Mouse (Mus musculus): Measurements from ENCODE around the gene Nrm.

Gene Nrm

DNA sequence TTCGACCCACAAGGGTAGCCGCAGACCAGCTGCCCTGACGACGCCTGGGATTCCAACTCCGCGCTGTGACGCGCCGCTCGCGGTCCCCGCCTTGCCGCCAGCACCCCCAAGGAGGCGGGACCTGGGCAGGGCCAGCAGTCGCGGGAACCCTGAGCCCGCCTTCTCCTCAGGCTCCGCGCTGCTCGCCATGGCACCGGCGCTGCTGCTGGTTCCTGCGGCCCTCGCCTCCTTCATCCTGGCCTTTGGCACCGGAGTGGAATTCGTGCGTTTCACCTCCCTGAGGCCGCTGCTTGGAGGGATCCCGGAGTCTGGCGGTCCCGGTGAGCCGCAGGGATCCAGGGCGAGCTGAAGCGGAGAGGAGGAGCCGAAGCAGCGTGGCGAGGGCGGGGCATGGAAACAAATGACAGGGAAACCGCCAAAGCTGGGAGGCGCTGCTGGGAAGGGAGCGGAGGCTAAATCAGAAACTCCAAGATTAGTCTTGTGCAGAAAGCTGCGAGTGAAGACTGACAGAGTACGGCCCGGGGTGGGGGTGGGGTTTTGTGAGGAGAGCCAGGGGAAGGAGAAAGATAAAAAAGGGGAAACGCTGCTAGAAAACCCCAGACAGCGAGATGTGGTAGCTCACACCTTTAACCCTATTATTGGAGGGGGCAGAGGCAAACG is at the start of gene Nrm:
Gene Nrm, plus strand, starts transcription at position 121 of the 660 bp plus-strand sequence.
- in situ Hi-C loops (cut with MboI, MseI), result loop anchor here (25.0 kb wide), 1 partner anchor 1674 kb away; the partner anchor contains the start of genes Psmb8, Psmb9 and Tap1

DNA sequence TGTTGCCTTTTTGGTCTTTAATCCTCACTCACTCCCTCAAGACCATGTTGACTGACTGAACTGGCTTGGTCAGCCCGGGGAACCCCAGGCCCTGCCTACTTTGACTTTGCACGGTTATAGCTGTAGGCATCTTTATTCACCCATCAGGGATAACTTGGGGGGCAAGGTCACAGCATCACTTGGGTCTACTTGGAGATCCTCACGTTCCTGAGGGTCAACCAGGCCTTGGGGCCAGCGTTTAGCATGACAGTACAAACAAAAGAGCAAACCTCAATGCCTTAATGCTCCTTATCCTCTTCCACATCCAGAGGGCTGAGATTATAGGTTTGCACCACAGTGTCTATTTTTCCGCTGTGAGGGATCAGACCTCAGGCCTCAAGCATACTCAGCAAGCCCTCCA is 48.8 kb upstream of the Nrm start:
- in situ Hi-C loops (cut with MboI, MseI), result no loop called here

DNA sequence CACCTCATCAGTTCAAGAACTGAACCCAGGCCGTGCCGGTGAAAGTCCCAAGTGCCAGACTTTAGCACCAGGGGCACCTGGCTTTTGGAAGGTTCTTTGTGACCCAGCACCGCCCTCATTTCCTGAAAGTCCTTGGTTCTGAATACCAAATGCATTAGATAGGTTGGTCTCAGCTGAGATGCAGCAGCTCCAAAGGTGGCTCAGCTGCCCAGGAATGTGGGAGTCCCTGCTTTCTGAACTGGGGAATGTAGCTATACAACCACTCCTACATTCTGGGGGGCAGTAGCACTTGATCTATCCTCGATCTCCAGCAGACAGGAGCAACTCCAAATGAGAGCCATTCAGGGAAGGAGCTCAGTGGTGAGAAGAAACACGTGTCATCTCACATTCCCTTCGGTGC is 48.4 kb upstream of the Nrm start:
- in situ Hi-C loops (cut with MboI, MseI), result no loop called here

DNA sequence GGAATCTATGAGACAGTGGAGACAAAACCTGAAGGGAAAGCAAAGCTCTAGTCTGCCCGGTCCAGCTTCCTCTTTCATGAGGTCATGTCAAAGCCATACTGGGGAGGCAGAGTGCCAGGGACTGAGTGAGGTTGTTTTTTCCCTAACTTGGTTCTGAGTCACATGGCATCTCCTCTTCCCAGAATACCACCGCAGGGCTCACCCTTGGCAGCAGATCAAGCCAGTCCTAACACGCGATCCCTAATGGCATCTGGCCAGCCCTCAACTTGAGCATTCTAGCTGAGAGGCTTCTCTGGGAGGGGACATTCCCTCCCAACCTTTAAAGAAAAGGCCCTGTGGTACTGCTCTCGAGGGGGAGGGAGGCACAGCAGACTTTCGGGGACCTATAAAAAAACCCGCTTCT is 47.9 kb upstream of the Nrm start:
- in situ Hi-C loops (cut with MboI, MseI), result no loop called here

DNA sequence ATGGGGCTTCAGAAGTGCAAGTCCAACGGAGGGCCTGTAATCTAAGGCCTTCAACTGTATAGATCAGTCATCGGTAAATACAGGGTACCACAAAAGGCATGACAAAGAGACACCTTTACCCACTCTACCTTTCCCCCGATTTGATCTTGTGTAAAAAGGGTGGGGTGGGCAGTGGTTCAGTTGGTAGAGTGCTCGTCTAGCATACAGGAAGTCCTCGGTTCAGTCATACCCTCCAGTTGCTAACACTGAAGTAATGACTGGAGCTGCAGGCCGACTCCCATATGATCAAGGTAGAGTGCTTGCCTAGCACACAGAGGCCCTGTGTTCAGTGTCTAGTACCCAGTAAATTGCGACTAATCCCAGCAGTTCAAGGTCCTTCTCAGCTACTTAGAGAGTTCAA is 47.5 kb upstream of the Nrm start:
- in situ Hi-C loops (cut with MboI, MseI), result no loop called here

DNA sequence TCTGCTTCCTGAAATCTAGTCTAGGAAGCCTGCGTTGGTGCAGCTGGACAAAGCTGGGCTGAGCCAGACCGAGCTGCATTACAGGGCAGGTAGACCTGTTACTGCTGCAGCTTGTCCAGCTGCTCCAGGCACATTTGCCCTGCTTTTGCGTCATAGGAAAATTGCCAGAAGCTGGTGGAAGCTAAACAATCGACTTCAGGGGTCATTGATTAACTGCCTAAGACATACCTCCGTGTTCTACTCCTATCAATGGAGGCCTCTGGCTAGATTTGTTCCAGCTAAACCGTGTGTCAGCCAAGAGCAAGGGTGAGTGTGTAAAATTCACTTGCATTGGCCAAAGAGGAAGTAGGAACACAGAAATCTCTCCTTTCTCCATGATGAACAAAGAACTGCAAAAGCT is 46.4 kb upstream of the Nrm start:
- in situ Hi-C loops (cut with MboI, MseI), result loop anchor here (5.0 kb wide), 1 partner anchor 77 kb away; no protein-coding TSS in a partner anchor

DNA sequence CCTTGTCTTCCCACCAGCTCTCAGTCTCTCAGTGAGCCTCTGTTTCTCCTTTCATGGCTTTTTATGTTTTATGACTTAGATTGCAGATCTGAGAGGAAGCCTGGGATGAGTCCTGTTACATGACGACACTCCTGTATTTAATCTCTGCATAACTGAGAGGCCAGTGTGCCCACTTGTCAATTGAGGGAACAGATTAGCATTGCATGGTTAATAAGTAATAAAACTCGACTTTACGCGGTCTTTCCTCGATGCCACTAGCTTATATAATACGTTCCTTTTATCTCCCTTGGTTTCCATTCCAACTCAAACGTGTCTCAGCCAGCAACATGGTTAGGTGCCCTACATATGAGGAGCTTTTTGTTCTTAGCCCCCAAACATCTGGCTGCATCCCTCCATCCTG is 45.3 kb upstream of the Nrm start:
- in situ Hi-C loops (cut with MboI, MseI), result loop anchor here (5.0 kb wide), 1 partner anchor 79 kb away; no protein-coding TSS in a partner anchor

DNA sequence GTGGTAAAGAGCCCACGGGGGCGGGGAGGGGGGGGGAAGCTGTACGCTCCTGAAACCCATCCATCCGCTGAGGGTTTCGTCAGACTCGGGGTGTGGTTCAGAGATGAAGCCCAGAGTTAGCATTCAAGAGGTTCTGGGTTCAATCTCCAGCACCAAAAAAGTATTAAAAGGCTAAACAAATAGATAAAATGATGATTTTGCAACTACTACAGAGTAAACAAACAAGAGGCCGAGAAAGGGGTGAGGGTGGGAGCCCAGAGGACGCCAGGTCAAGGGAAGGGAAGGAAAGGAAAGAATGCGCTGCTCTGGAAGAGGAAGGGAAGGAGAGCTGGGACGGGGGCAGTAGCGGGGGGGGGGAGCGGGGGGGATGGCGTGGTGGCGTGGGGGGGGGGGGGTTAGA is 44.4 kb upstream of the Nrm start:
- in situ Hi-C loops (cut with MboI, MseI), result loop anchor here (5.0 kb wide), 1 partner anchor 79 kb away; no protein-coding TSS in a partner anchor

DNA sequence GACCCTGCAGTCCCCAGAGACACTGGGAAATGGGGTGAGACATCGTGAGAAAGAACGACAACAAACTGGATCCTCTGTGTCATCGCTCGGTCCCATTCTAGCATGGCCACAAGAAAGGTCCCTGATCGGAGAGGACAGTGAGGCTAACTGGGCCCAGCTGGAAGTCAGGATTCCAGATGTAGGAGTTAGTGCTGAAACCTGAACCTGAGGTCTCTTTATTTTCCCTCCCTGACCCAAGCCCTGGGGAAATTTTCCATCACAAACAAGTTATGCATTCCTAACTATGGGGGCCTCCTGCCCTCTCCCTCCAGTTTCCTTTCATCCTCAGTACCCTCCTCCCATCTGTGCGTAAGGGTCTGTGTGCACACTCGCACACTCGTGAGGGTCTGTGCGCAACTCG is 43.9 kb upstream of the Nrm start:
- in situ Hi-C loops (cut with MboI, MseI), result loop anchor here (5.0 kb wide), 1 partner anchor 80 kb away; no protein-coding TSS in a partner anchor

DNA sequence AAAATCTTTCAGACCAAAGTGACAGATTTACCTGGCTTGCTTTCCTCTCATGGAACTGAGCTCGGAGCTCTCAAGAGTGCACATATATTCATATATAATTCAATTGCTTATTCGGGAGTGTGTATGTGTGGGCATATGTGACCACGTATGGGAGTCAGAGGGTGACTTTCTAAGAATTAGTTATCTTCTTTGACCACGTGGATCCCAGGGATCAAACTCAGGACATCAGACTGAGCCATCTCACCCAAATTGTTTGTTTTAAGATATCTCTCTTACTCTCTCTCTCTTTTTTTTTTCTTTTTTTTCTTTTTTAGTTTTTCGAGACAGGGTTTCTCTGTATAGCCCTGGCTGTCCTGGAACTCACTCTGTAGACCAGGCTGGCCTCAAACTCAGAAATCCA is 41.0 kb upstream of the Nrm start:
- in situ Hi-C loops (cut with MboI, MseI), result no loop called here

DNA sequence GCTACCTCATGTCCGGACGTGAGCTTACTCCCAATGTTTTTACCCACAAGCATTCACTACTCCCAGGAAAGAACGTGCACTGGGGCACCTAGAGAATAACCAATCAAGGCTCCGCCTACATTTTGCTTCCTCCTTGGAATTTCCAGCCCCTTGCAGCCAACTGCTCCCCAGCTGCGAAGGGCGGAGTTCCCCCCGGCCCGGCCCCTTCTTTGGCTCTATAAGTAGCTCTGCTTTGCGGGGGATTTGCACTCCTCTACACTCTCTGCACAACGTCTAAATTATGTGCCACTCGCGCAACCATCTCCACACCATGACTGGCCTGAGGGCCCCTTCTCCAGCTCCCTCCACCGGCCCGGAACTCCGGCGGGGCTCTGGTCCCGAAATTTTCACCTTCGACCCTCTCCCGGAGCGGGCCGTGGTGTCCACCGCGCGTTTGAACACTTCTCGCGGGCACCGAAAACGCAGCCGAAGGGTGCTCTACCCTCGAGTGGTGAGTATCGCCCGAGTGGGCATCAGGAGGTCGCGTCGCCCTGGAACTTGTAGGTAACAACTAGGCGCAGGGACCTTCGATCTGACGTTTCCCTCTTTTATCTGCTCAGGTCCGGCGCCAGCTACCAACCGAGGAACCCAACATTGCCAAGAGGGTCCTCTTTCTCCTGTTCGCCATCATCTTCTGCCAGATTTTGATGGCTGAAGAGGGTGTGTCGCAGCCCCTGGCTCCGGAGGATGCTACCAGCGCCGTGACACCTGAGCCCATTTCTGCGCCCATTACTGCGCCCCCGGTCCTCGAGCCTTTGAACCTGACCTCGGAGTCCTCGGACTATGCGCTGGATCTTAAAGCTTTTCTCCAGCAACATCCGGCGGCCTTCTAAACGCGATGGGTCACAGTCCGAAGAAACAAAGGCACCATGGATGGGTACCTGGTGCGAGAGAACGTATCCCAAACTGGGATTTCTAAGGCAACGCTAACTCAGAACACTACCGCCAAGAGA is 39.4 kb upstream of the Nrm start, which contains the start of gene Ier3:
Gene Ier3, plus strand, starts transcription at position 246 of the 992 bp plus-strand sequence.
- in situ Hi-C loops (cut with MboI, MseI), result no loop called here

DNA sequence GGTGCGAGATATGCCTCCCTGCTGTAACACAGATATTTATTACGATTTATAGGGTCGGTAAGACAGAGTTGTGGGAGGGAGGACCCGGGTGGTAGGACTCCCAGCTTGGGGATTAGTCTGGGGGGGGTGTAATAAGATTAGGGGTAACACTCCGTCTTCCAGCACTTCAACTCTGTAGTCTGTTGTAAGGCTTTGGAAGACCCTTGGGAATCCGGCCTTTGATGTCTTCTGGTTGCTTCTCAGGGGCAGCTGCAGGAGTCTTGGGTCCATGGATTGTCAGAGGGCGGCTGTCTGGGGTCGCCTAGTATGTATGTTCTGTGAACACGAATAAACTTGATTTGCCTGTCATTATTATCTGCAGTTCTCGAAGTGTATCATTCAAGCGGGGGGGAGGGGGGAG is 38.6 kb upstream of the Nrm start:
- in situ Hi-C loops (cut with MboI, MseI), result no loop called here

DNA sequence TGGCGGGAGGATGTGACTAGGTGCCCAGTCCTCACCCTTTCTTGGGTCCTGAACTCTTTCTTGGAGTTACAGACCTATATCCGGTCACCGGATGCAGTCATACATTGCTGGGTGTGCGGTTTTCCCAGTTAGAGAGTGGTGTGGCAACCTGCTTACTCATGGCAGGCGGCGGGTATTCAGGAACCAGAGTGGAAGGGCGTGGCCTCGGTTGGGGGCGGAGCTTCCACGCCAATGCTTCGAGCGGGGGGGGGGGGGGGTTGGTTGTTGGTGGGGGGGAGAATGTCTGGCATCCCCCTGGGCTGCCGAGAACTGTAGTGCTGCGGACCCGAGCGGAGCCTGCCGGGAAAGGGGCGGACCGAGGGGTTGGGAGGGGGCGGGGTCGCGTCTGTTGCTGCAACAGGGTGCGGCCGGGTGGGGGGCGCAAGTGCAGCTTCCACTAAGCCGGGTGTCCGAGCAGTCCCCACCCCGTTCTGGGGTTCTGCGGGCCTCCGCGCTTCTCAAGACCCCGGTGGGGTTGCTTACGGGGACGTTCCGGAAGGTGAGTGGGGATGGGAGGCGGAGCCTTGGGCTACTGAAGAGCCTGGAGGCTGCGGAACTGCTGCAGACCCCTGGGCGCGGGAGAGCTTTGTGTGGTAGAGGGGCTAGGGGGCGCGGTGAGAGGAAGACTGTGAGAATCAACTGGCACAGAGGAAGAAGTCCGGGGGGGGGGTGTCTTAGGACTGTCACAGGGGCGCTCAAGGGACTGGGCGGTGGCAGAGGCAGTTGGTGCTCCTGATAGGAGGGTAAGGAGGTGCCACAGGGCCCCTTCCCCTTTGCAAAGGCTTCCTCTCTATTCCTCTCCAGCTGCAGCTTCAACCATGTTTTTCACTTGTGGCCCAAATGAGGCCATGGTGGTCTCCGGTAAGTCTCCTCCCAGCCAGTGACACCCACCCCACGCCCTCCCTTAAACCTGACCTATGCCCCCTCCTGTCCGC is 37.9 kb upstream of the Nrm start, which contains the start of gene Flot1:
Gene Flot1, plus strand, starts transcription at position 267 of the 974 bp plus-strand sequence.
- in situ Hi-C loops (cut with MboI, MseI), result no loop called here

DNA sequence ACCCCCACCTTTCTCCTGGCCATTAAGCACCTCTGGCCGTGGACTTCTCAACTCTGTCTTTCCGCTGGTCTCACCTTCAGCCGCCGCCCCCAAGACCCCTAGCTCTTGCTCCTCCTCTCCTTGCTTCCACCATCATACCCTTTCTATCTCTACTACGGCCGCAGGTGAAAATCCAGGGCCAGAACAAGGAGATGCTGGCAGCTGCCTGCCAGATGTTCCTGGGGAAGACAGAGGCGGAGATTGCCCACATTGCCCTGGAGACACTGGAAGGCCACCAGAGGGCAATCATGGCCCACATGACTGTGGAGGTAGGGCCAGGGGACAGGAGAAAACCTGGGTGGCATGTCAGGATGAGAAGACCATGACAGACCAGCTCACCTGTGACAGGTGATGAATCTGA is 36.7 kb upstream of the Nrm start:
- in situ Hi-C loops (cut with MboI, MseI), result no loop called here

DNA sequence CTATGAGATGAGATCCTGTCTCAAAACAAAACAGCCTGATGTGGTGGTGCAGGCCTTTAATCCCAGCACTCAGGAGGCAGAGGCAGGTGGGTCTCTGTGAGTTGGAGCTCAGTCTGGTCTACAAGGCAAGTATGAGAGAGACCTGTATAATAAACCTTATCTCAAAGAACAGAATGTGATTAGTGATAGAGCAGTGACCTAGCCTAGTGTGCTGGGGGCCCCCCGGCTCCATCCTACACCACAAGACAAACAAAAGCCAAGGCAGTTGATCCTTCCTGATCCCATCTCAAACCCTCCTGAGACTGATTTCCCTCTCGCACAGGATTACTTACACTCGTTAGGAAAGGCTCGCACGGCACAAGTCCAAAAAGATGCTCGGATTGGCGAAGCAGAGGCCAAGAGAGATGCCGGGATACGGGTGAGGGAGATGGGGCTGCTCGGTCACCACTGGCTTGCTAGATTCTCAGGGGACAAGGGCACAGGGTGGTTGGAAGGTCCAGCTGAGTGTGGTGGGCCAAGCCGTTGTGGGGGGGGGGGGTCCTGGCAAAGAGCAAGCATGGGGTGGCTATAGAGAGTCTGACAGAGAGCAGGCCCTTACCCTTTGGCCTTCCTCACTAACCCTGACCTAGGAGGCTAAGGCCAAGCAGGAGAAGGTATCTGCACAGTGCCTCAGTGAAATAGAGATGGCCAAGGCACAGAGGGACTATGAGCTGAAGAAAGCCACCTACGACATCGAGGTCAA is 35.8 kb upstream of the Nrm start:
- in situ Hi-C loops (cut with MboI, MseI), result loop anchor here (5.0 kb wide), 2 partner anchors 42 to 82 kb away; partner anchors contain the start of gene Ppp1r18

DNA sequence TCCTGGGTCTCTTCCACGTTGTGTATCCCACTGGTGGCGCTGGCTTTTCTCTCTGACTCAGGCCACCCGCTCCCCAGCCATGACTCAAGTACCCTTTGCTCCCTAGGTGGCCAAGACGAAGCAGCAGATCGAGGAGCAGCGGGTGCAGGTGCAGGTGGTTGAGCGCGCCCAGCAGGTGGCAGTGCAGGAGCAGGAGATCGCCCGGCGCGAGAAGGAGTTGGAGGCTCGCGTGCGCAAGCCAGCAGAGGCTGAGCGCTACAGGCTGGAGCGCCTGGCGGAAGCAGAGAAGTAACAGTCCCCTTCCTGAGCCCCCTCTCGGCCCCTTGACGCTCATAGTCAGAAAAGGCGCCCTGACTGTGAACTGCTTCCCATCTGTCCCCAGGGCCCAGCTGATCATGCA is 31.4 kb upstream of the Nrm start:
- in situ Hi-C loops (cut with MboI, MseI), result loop anchor here (5.0 kb wide), 2 partner anchors 38 to 78 kb away; partner anchors contain the start of gene Ppp1r18

DNA sequence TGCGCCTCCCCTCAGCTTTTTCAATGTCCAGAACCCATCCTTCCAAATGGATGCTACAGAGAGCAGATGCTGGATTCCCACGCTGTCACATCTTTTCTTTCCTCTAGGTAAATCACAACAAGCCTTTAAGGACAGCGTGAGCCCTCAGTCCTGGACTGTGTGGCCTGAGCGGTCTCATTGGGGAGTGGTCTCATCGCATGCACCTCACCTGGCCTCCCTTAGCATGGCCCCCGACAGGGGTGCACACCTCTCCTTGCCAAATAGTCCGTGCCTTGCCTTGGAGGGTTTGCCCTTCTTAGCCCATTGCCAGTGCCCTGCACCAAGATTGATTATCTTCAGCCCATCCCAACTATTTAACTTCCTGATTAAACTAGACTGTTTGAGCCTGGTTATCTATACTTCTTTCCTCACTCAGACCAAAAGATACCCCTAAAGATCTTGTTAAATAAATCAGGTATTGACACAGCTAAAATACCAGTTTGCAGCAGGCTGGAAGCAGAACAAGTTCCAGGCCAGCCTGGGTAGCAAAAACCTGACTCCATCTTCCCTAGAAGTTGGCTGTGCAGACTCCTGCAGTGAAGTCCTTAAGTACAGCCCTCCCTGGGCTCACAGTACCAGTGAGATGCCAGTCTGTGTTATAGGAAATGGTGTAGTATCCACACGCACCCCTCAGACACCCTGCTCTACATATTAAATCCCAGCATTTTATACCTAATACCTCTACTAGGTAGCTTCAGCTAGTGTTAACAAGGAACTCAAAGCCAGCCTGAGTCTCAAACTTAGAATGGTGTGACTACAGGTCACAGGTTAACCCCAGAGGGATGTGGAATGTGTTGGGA is 28.5 kb upstream of the Nrm start:
- in situ Hi-C loops (cut with MboI, MseI), result no loop called here

DNA sequence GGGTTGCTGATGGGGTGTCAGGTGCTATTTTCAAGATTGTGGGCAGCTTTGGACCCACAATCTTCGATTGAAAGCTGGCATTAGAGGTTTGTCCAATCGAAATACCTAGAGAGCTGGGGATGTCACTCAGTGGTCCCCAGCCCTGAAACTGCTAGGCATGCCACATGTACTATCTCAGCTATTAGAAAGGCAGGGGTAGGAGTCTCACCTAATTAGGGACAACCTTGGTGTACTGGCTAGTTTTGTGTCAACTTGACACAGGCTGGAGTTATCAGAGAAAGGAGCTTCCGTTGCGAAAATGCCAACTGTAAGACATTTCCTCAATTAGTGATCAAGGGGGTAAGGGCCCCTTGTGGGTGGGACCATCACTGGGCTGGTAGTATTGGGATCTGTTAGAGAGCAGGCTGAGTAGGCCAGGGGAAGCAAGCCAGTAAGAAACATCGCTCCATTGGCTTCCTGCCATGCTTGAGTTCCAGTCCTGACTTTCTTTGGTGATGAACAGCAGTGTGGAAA is 27.8 kb upstream of the Nrm start:
- in situ Hi-C loops (cut with MboI, MseI), result no loop called here

DNA sequence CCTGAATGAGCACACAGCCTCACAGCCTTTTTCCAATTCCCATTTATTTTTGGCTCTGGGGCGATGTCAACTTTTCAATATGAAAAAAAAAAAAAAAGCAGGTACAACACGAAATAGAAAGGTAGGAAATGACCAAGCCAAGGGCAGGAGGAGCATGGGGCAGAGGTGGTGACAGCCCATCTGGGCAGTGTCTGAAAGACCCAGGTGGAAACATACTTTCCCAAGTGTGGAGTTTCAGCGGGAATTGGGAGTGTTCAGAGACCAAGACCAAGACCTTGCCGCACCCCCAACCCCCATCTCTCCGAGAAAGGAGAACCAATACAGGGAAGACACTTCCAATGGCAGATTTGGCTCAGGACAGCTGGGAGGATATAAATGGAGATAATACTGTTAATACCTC is 27.2 kb upstream of the Nrm start:
- in situ Hi-C loops (cut with MboI, MseI), result no loop called here

Data from T-helper 1 cell (primary cell).